Mouse (Mus musculus): ENCODE data around the gene Klhl32. TPM values are rescaled to one million over a fixed set of nuclear protein-coding genes. Genes with fewer than 3 reads are reported as not detected.

Klhl32 gene
- polyA plus RNA-seq, 1 experiment, result not detected

DNA sequence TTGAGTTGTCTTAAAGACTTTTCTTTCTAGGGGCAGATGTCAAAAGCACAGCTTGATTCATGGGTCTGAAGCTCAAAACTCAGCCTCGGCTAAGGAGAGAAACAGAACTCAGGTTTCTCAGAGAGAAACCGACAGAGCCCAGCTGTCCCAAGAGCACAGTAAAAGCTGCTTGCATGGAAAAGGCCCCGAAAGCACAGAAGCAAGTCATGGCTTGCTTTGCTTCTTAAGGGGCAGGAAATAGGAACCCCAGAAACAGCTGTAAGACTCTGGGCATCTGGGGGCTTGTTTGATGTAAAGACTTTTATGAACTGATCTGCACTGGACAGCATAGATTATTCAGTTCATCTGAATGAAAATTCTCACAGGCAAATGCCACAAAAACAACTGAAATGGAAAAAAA lies 53.1 kb downstream of the Klhl32 start:
- H3K4me1 ChIP-seq (ENCODE audit: control insufficient read depth, insufficient read depth, low read length), result no peaks in the 10 kb centered on the region
- no peak overlapping the region for H3K27ac ChIP-seq (ENCODE audit: insufficient read depth, low read depth, low read length)
- no peak for TF ChIP-seq CTCF (IDR thresholded peaks at IDR 0.05; ENCODE audit: low read depth, low read length)
- no peak for TF ChIP-seq POLR2A (IDR thresholded peaks at IDR 0.05; ENCODE audit: borderline replicate concordance, low read depth, low read length)
- no peak overlapping the region for H3K4me3 ChIP-seq (ENCODE audit: insufficient read depth, low read length)

DNA sequence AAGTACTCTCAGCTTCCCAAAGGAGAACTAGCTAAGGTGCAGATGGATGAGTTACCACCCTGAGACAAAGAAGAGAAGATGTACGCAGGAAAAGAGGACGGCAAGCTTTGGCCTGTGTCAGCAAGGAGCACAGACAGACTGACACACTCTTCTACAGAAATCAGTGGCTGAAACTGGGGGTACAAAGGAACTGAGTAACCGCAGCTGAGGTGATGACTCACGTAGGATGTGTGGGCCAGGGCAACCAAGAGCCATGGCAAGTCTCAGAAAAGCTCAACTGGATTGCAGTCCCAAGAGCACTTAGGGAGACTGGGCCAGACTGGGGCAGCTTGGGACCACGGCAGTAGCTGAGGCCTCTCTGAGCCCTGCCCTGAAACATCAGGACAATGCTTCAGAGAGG lies 53.6 kb downstream of the Klhl32 start:
- Histone ChIP-seq H3K27ac (ENCODE audit: insufficient read depth, low read depth, low read length) (no peak overlapping the region), H3K4me1 (ENCODE audit: control insufficient read depth, insufficient read depth, low read length) (no peaks in the 10 kb centered on the region), H3K4me3 (ENCODE audit: insufficient read depth, low read length) (no peak overlapping the region)
- no peak for TF ChIP-seq POLR2A (IDR thresholded peaks at IDR 0.05; ENCODE audit: borderline replicate concordance, low read depth, low read length)
- TF ChIP-seq CTCF (IDR thresholded peaks at IDR 0.05; ENCODE audit: low read depth, low read length), result no peak

- Histone ChIP-seq H3K27ac (ENCODE audit: insufficient read depth, low read depth, low read length) (no peak overlapping the region), H3K4me1 (ENCODE audit: control insufficient read depth, insufficient read depth, low read length) (no peaks in the 10 kb centered on the region), H3K4me3 (ENCODE audit: insufficient read depth, low read length) (no peak overlapping the region)
- no peak for TF ChIP-seq CTCF (IDR thresholded peaks at IDR 0.05; ENCODE audit: low read depth, low read length)
- no peak for TF ChIP-seq POLR2A (IDR thresholded peaks at IDR 0.05; ENCODE audit: borderline replicate concordance, low read depth, low read length)
Observed at GRCm38 (mm10) chr4:24796229-24796628, 54.7 kb downstream of the Klhl32 start.

- no peaks in the 10 kb centered on the region for H3K4me1 ChIP-seq (ENCODE audit: control insufficient read depth, insufficient read depth, low read length)
- no peak overlapping the region for H3K4me3 ChIP-seq (ENCODE audit: insufficient read depth, low read length)
- H3K27ac ChIP-seq (ENCODE audit: insufficient read depth, low read depth, low read length), result no peak overlapping the region
- TF ChIP-seq CTCF (IDR thresholded peaks at IDR 0.05; ENCODE audit: low read depth, low read length) (no peak), POLR2A (IDR thresholded peaks at IDR 0.05; ENCODE audit: borderline replicate concordance, low read depth, low read length) (no peak)
Observed at GRCm38 (mm10) chr4:24795180-24795579, 55.7 kb downstream of the Klhl32 start.

DNA sequence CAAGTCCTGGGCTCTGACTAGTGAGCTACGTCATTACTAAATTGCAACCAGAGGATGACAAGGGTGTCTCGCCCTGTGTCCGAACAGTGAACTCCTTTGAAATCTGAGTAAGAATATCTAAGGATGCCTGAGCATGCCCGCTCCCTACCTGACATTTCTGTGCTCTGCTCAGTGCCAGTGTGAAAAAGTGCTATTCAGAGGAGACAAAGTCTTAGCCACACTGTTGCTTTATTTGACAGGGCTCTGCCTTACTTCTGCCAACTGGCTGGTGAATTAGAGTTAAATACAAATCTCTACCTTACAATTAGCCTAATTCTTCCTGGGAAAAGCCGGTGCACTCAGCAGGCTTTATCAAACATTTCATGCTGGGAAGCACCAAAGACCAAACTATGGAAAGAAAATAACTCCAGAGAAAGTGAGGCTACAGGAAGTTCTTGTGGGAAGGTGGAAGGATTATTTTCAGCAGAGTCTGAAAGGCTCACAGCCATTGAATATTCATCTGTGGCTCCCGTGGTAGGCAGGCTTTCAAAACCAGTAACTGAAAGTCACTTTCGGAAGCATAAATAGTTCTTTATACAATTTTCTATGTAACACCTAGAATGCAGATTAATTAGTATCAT lies 57.1 kb downstream of the Klhl32 start:
- no peaks in the 10 kb centered on the region for H3K4me1 ChIP-seq (ENCODE audit: control insufficient read depth, insufficient read depth, low read length)
- H3K27ac ChIP-seq (ENCODE audit: insufficient read depth, low read depth, low read length), result no peak overlapping the region
- TF ChIP-seq POLR2A (IDR thresholded peaks at IDR 0.05; ENCODE audit: borderline replicate concordance, low read depth, low read length) (no peak), CTCF (IDR thresholded peaks at IDR 0.05; ENCODE audit: low read depth, low read length) (no peak)
- no peak overlapping the region for H3K4me3 ChIP-seq (ENCODE audit: insufficient read depth, low read length)

DNA sequence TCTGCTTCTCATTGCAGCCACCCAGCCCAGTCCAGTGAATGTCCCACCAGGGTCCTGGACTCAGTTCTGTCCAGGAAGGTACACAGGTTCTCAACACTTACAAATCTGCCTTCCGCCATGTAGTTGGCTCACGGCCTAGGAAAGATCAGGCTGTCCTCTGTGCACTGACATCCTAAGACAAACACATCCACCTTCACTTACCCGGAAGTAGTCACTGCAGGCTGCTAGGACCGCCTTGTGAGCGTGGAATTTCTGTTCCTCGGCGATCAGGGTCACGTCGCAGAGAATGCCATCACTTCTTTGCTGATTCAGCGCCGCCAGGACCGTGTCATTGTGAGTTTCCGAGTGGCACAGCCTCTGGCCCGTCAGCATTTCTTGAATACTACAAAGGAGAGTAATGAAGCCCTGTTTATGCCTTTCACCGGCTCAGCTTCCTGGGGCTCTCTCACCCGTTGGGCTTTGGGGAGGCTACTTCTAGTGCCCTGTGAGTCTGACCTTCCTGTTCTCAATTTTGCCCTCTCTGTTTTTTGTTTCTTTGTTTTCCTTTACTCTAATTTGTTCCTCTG lies 58.4 kb downstream of the Klhl32 start:
- no peaks in the 10 kb centered on the region for H3K4me1 ChIP-seq (ENCODE audit: control insufficient read depth, insufficient read depth, low read length)
- TF ChIP-seq POLR2A (IDR thresholded peaks at IDR 0.05; ENCODE audit: borderline replicate concordance, low read depth, low read length) (no peak), CTCF (IDR thresholded peaks at IDR 0.05; ENCODE audit: low read depth, low read length) (no peak)
- H3K27ac ChIP-seq (ENCODE audit: insufficient read depth, low read depth, low read length), result no peak overlapping the region
- H3K4me3 ChIP-seq (ENCODE audit: insufficient read depth, low read length), result no peak overlapping the region

DNA sequence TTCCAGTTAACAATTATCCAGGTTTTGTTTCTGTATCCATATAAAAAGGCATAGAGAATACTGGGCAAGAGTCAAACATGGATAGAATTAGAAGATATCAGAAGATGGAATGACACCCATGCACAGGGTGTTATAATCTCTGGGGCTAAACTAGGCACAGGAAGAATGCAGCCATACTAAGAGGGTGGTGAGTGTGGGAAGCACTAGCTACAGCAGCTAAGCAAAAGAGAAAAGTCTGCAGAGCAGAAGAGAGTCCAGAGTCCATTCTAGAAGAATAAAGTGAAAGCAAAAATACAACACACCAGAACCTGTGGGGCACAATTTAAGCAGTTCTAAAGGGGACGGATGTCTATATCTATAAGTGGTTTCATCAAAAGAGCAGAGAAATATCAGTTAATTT lies 61.6 kb downstream of the Klhl32 start:
- TF ChIP-seq POLR2A (IDR thresholded peaks at IDR 0.05; ENCODE audit: borderline replicate concordance, low read depth, low read length) (no peak), CTCF (IDR thresholded peaks at IDR 0.05; ENCODE audit: low read depth, low read length) (no peak)
- Histone ChIP-seq H3K4me1 (ENCODE audit: control insufficient read depth, insufficient read depth, low read length) (no peaks in the 10 kb centered on the region), H3K4me3 (ENCODE audit: insufficient read depth, low read length) (no peak overlapping the region), H3K27ac (ENCODE audit: insufficient read depth, low read depth, low read length) (no peak overlapping the region)

- TF ChIP-seq POLR2A (IDR thresholded peaks at IDR 0.05; ENCODE audit: borderline replicate concordance, low read depth, low read length) (no peak), CTCF (IDR thresholded peaks at IDR 0.05; ENCODE audit: low read depth, low read length) (no peak)
- H3K4me1 ChIP-seq (ENCODE audit: control insufficient read depth, insufficient read depth, low read length), result no peaks in the 10 kb centered on the region
- H3K4me3 ChIP-seq (ENCODE audit: insufficient read depth, low read length), result no peak overlapping the region
- H3K27ac ChIP-seq (ENCODE audit: insufficient read depth, low read depth, low read length), result no peak overlapping the region
Observed at GRCm38 (mm10) chr4:24785757-24786532, 65.0 kb downstream of the Klhl32 start.

DNA sequence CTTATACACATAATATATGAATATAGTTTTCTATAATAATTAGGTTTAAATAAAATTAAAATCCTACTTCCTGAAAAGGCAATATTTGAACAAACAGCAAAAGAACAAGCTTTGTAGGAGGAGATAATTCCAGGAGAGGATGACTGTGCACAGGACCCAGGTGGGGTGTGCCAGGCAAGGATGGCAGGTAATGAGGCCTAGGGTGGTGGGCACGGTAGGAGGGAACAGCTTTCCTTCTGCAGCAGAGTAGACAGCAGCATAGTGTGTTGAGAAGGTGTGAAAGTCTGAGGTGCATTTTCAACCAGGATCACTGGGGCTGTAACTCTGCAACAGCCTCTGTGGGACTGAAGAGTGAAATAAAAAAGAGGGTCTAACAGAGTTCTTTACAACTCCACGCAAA lies 85.0 kb downstream of the Klhl32 start:
- Histone ChIP-seq H3K4me3 (ENCODE audit: insufficient read depth, low read length) (no peak overlapping the region), H3K27ac (ENCODE audit: insufficient read depth, low read depth, low read length) (no peak overlapping the region), H3K4me1 (ENCODE audit: control insufficient read depth, insufficient read depth, low read length) (no peaks in the 10 kb centered on the region)
- no peak for TF ChIP-seq CTCF (IDR thresholded peaks at IDR 0.05; ENCODE audit: low read depth, low read length)
- no peak for TF ChIP-seq POLR2A (IDR thresholded peaks at IDR 0.05; ENCODE audit: borderline replicate concordance, low read depth, low read length)

GRCm38 (mm10) chr4:24765469-24765868 lies 85.5 kb downstream of the Klhl32 start:
- Histone ChIP-seq H3K27ac (ENCODE audit: insufficient read depth, low read depth, low read length) (no peak overlapping the region), H3K4me3 (ENCODE audit: insufficient read depth, low read length) (no peak overlapping the region), H3K4me1 (ENCODE audit: control insufficient read depth, insufficient read depth, low read length) (no peaks in the 10 kb centered on the region)
- no peak for TF ChIP-seq CTCF (IDR thresholded peaks at IDR 0.05; ENCODE audit: low read depth, low read length)
- TF ChIP-seq POLR2A (IDR thresholded peaks at IDR 0.05; ENCODE audit: borderline replicate concordance, low read depth, low read length), result no peak
